Mouse (Mus musculus): Measurements from ENCODE around the gene Chfr. TPM values are rescaled to one million over a fixed set of nuclear protein-coding genes. Genes with fewer than 3 reads are reported as not detected.

The Chfr gene
- polyA plus RNA-seq, 1 experiment from 2014 or later: 81.7 TPM

DNA sequence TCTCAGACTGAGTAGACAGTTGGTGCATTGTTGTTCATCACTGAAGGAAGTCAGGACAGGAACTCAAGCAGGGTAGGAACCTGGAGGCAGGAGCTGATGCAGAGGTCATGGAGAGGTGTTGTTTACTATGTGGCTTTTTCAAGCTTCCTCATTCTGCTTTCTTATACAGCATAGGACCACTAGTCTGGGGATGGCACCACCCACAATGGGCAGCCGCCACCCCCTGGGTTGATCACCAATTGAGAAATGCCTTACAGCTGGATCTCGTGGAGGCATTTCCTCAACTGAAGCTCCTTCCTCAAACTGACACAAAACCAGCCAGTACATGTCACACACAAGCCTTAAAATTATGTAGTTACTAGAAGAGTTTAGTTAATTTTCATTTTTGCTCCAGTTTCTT, 75.7 kb downstream of the Chfr start:
- Histone ChIP-seq H3K27ac (ENCODE audit: low read length) (no peak overlapping the region), H3K4me2 (ENCODE audit: low read length) (no peak overlapping the region), H3K9me3 (replicated peaks; ENCODE audit: control insufficient read depth, low read length, poor library complexity, severe bottlenecking) (no peaks in the 10 kb centered on the region), H3K27me3 (ENCODE audit: control insufficient read depth, insufficient read depth, low read depth, low read length) (no peaks in the 10 kb centered on the region), H3K9ac (ENCODE audit: low read depth, low read length) (no peak overlapping the region), H3K36me3 (ENCODE audit: control insufficient read depth, insufficient read depth, low read length) (peaks cover 45% of the 10 kb centered on the region), H3K4me3 (ENCODE audit: low read depth, low read length) (no peak overlapping the region), H3K4me1 (ENCODE audit: control insufficient read depth, insufficient read depth, low read length) (no peaks in the 10 kb centered on the region)
- 98% methylated on average over 2 of the region's 2 CpGs for WGBS
- ATAC-seq: no peak

DNA sequence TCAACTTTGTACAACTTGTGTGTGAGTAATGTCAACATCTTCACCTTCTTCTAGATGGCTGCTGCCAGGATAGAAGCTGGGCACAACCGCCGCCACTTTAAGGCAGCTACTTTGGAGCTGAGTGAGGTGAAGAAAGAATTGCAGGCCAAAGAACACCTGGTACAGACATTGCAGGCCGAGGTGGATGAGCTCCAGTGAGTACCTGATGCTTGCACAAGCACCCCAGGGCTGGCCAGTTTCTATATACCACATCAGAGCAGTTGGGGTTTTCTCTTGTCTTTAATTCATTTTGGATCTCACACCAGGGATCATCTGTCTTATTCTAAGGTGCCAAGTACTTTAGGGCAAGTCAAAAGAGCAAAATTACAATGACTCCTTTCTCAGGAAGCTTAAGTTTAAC, 81.1 kb downstream of the Chfr start:
- no peak overlapping the region for H3K9ac ChIP-seq (ENCODE audit: low read depth, low read length)
- H3K27me3 ChIP-seq (ENCODE audit: control insufficient read depth, insufficient read depth, low read depth, low read length): no peaks in the 10 kb centered on the region
- no peaks in the 10 kb centered on the region for H3K9me3 ChIP-seq (replicated peaks; ENCODE audit: control insufficient read depth, low read length, poor library complexity, severe bottlenecking)
- no peaks in the 10 kb centered on the region for H3K4me1 ChIP-seq (ENCODE audit: control insufficient read depth, insufficient read depth, low read length)
- no peak overlapping the region for H3K4me2 ChIP-seq (ENCODE audit: low read length)
- ATAC-seq: no peak
- 93% methylated on average over 3 of the region's 3 CpGs for WGBS
- H3K36me3 ChIP-seq (ENCODE audit: control insufficient read depth, insufficient read depth, low read length): peaks cover 46% of the 10 kb centered on the region
- no peak overlapping the region for H3K27ac ChIP-seq (ENCODE audit: low read length)
- H3K4me3 ChIP-seq (ENCODE audit: low read depth, low read length): no peak overlapping the region

DNA sequence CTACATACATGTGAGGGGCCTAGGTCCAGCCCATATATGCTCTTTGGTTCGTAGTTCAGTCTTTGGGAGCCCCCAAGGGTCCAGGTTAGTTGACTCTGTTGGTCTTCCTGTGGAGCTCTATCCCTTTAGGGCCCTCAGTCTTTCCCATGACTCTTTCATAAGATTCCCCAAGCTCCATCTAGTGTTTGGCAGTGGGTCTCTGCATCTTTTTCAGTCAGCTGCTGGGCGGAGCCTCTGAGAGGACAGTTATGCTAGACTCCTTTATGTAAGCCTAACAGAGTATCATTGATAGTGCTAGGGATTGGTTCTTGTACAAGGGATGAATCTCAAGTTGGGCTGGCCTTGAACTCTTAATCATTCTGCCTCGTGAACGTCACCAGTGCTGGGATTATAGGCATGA, 84.7 kb downstream of the Chfr start:
- 94% methylated on average over 4 of the region's 4 CpGs for WGBS
- Histone ChIP-seq H3K36me3 (ENCODE audit: control insufficient read depth, insufficient read depth, low read length) (peaks cover 42% of the 10 kb centered on the region), H3K27me3 (ENCODE audit: control insufficient read depth, insufficient read depth, low read depth, low read length) (no peaks in the 10 kb centered on the region)

More for the DNA sequence above, 84.7 kb downstream of the Chfr start:
- Histone ChIP-seq H3K4me1 (ENCODE audit: control insufficient read depth, insufficient read depth, low read length) (no peaks in the 10 kb centered on the region), H3K4me3 (ENCODE audit: low read depth, low read length) (no peak overlapping the region), H3K27ac (ENCODE audit: low read length) (no peak overlapping the region), H3K9ac (ENCODE audit: low read depth, low read length) (no peak overlapping the region), H3K9me3 (replicated peaks; ENCODE audit: control insufficient read depth, low read length, poor library complexity, severe bottlenecking) (no peaks in the 10 kb centered on the region), H3K4me2 (ENCODE audit: low read length) (no peak overlapping the region)
- no peak for ATAC-seq

Other genes with a start within 250 kb of the Chfr start
- 0.28 and 0.44 TPM in 2 replicates for gene Gm15446, start 212.4 kb upstream of the Chfr start, polyA plus RNA-seq (2015; fragmentation: Nextera tagmentation; extraction: Ambion mirVana)
- gene Zfp932, start 139.3 kb upstream of the Chfr start, polyA plus RNA-seq (2015; fragmentation: Nextera tagmentation; extraction: Ambion mirVana): 22.9 and 25.1 TPM in 2 replicates
- 4.7 and 8.9 TPM in 2 replicates for gene Gm17655, start 63.3 kb upstream of the Chfr start, polyA plus RNA-seq (2015; fragmentation: Nextera tagmentation; extraction: Ambion mirVana)
- gene Gm35315, start 41.4 kb upstream of the Chfr start, polyA plus RNA-seq (2015; fragmentation: Nextera tagmentation; extraction: Ambion mirVana): 0.88 and 1.0 TPM in 2 replicates
- gene Plcxd1, start 35.9 kb upstream of the Chfr start, polyA plus RNA-seq (2015; fragmentation: Nextera tagmentation; extraction: Ambion mirVana): 8.0 and 9.2 TPM in 2 replicates
- 61.5 and 69.2 TPM in 2 replicates for gene Gtpbp6, start 27.6 kb upstream of the Chfr start, polyA plus RNA-seq (2015; fragmentation: Nextera tagmentation; extraction: Ambion mirVana)
- gene Zfp605, start 25.8 kb upstream of the Chfr start, polyA plus RNA-seq (2015; fragmentation: Nextera tagmentation; extraction: Ambion mirVana): 15.3 and 17.6 TPM in 2 replicates
- 24.7 and 25.7 TPM in 2 replicates for gene Golga3, start 40.9 kb downstream of the Chfr start, polyA plus RNA-seq (2015; fragmentation: Nextera tagmentation; extraction: Ambion mirVana)
- gene Ankle2, start 95.2 kb downstream of the Chfr start, polyA plus RNA-seq (2015; fragmentation: Nextera tagmentation; extraction: Ambion mirVana): 18.7 and 24.1 TPM in 2 replicates
- gene Pgam5, start 134.1 kb downstream of the Chfr start, polyA plus RNA-seq (2015; fragmentation: Nextera tagmentation; extraction: Ambion mirVana): 105 and 107 TPM in 2 replicates
- 11.5 and 12.2 TPM in 2 replicates for gene Pxmp2, start 150.3 kb downstream of the Chfr start, polyA plus RNA-seq (2015; fragmentation: Nextera tagmentation; extraction: Ambion mirVana)
- 5.1 and 7.4 TPM in 2 replicates for gene Pole, start 150.5 kb downstream of the Chfr start, polyA plus RNA-seq (2015; fragmentation: Nextera tagmentation; extraction: Ambion mirVana)
- gene P2rx2, start 207.4 kb downstream of the Chfr start, polyA plus RNA-seq (2015; fragmentation: Nextera tagmentation; extraction: Ambion mirVana): 12.5 and 14.1 TPM in 2 replicates
- not detected in 2 replicates for gene Lrcol1, start 208.9 kb downstream of the Chfr start, polyA plus RNA-seq (2015; fragmentation: Nextera tagmentation; extraction: Ambion mirVana)